Mouse (Mus musculus): ENCODE results near the gene Mmp2. TPM values are rescaled to one million over a fixed set of nuclear protein-coding genes. Genes with fewer than 3 reads are reported as not detected.

Gene Mmp2
- polyA plus RNA-seq, 1 experiment: 18.1 TPM

GRCm38 (mm10) chr8:92851381-92851780 is 24.3 kb downstream of the Mmp2 start:
- no peak overlapping the region for H3ac ChIP-seq (ENCODE audit: control insufficient read depth, insufficient read length, low read depth)
- no peak overlapping the region for H3K4me3 ChIP-seq (ENCODE audit: insufficient read depth, poor library complexity, severe bottlenecking)
- TF ChIP-seq CTCF (IDR thresholded peaks at IDR 0.05; ENCODE audit: control insufficient read depth, insufficient read depth, insufficient read length) (no peak), MYOD1 (IDR thresholded peaks at IDR 0.05; ENCODE audit: control insufficient read depth, insufficient read length, low read depth) (no peak), MYOG (IDR thresholded peaks at IDR 0.05; ENCODE audit: control insufficient read depth, extremely low read depth, insufficient read length) (no peak), USF1 (IDR thresholded peaks at IDR 0.05; ENCODE audit: low read depth) (no peak), CEBPB (IDR thresholded peaks at IDR 0.05; ENCODE audit: low read depth) (no peak)
- no peaks in the 10 kb centered on the region for H3K36me3 ChIP-seq (ENCODE audit: control insufficient read depth, insufficient read depth)
- H3K79me3 ChIP-seq (ENCODE audit: low read depth): no peaks in the 10 kb centered on the region
- no peaks in the 10 kb centered on the region for H3K79me2 ChIP-seq (ENCODE audit: control insufficient read depth, insufficient read depth)
- H3K27me3 ChIP-seq (ENCODE audit: control insufficient read depth, insufficient read depth, insufficient read length): no peaks in the 10 kb centered on the region

- H3K79me2 ChIP-seq (ENCODE audit: control insufficient read depth, insufficient read depth): no peaks in the 10 kb centered on the region
- H3K36me3 ChIP-seq (ENCODE audit: control insufficient read depth, insufficient read depth): no peaks in the 10 kb centered on the region
- no peaks in the 10 kb centered on the region for H3K79me3 ChIP-seq (ENCODE audit: low read depth)
- no peak overlapping the region for H3ac ChIP-seq (ENCODE audit: control insufficient read depth, insufficient read length, low read depth)
- no peak overlapping the region for H3K4me3 ChIP-seq (ENCODE audit: insufficient read depth, poor library complexity, severe bottlenecking)
- no peaks in the 10 kb centered on the region for H3K27me3 ChIP-seq (ENCODE audit: control insufficient read depth, insufficient read depth, insufficient read length)
- TF ChIP-seq USF1 (IDR thresholded peaks at IDR 0.05; ENCODE audit: low read depth) (no peak), MYOD1 (IDR thresholded peaks at IDR 0.05; ENCODE audit: control insufficient read depth, insufficient read length, low read depth) (no peak), FOSL1 (IDR thresholded peaks at IDR 0.05; ENCODE audit: insufficient read depth, low read length, poor library complexity, severe bottlenecking) (no peak)
Measured at GRCm38 (mm10) chr8:92853188-92853983, 26.3 kb downstream of the Mmp2 start.

- Histone ChIP-seq H3K4me3 (ENCODE audit: insufficient read depth, poor library complexity, severe bottlenecking) (no peak overlapping the region), H3K79me3 (ENCODE audit: low read depth) (no peaks in the 10 kb centered on the region), H3K27me3 (ENCODE audit: control insufficient read depth, insufficient read depth, insufficient read length) (no peaks in the 10 kb centered on the region), H3K36me3 (ENCODE audit: control insufficient read depth, insufficient read depth) (no peaks in the 10 kb centered on the region), H3K79me2 (ENCODE audit: control insufficient read depth, insufficient read depth) (no peaks in the 10 kb centered on the region), H3ac (ENCODE audit: control insufficient read depth, insufficient read length, low read depth) (no peak overlapping the region)
- TF ChIP-seq MAX (IDR thresholded peaks at IDR 0.05) (no peak), MYOD1 (IDR thresholded peaks at IDR 0.05; ENCODE audit: control insufficient read depth, insufficient read length, low read depth) (no peak), USF1 (IDR thresholded peaks at IDR 0.05; ENCODE audit: low read depth) (no peak), MYOG (IDR thresholded peaks at IDR 0.05; ENCODE audit: control insufficient read depth, extremely low read depth, insufficient read length) (no peak), CTCF (IDR thresholded peaks at IDR 0.05; ENCODE audit: control insufficient read depth, insufficient read depth, insufficient read length) (no peak), FOSL1 (IDR thresholded peaks at IDR 0.05; ENCODE audit: insufficient read depth, low read length, poor library complexity, severe bottlenecking) (no peak), CEBPB (IDR thresholded peaks at IDR 0.05; ENCODE audit: low read depth) (no peak)
Measured at GRCm38 (mm10) chr8:92854673-92855072, 27.6 kb downstream of the Mmp2 start.

- TF ChIP-seq USF1 (IDR thresholded peaks at IDR 0.05; ENCODE audit: low read depth): no peak
- no peak for TF ChIP-seq MYOG (IDR thresholded peaks at IDR 0.05; ENCODE audit: control insufficient read depth, extremely low read depth, insufficient read length)
- TF ChIP-seq FOSL1 (IDR thresholded peaks at IDR 0.05; ENCODE audit: insufficient read depth, low read length, poor library complexity, severe bottlenecking): no peak
- no peak for TF ChIP-seq CEBPB (IDR thresholded peaks at IDR 0.05; ENCODE audit: low read depth)
- no peak for TF ChIP-seq MAX (IDR thresholded peaks at IDR 0.05)
- no peak for TF ChIP-seq MYOD1 (IDR thresholded peaks at IDR 0.05; ENCODE audit: control insufficient read depth, insufficient read length, low read depth)
- no peak for TF ChIP-seq CTCF (IDR thresholded peaks at IDR 0.05; ENCODE audit: control insufficient read depth, insufficient read depth, insufficient read length)
- no peaks in the 10 kb centered on the region for H3K79me3 ChIP-seq (ENCODE audit: low read depth)
- H3ac ChIP-seq (ENCODE audit: control insufficient read depth, insufficient read length, low read depth): no peak within 1 kb of the TSS
- H3K27me3 ChIP-seq (ENCODE audit: control insufficient read depth, insufficient read depth, insufficient read length): no peaks in the 10 kb centered on the region
- no peaks in the 10 kb centered on the region for H3K36me3 ChIP-seq (ENCODE audit: control insufficient read depth, insufficient read depth)
- H3K4me3 ChIP-seq (ENCODE audit: insufficient read depth, poor library complexity, severe bottlenecking): no peak within 1 kb of the TSS
- H3K79me2 ChIP-seq (ENCODE audit: control insufficient read depth, insufficient read depth): no peaks in the 10 kb centered on the region
Measured at GRCm38 (mm10) chr8:92855171-92855894, 28.2 kb downstream of the Mmp2 start, which contains the start of gene Lpcat2. Gene Lpcat2, plus strand, starts transcription at chr8:92855339.

GRCm38 (mm10) chr8:92856273-92856986 is 29.3 kb downstream of the Mmp2 start:
- Histone ChIP-seq H3K36me3 (ENCODE audit: control insufficient read depth, insufficient read depth) (no peaks in the 10 kb centered on the region), H3K27me3 (ENCODE audit: control insufficient read depth, insufficient read depth, insufficient read length) (no peaks in the 10 kb centered on the region), H3K4me3 (ENCODE audit: insufficient read depth, poor library complexity, severe bottlenecking) (no peak overlapping the region), H3ac (ENCODE audit: control insufficient read depth, insufficient read length, low read depth) (no peak overlapping the region), H3K79me2 (ENCODE audit: control insufficient read depth, insufficient read depth) (no peaks in the 10 kb centered on the region), H3K79me3 (ENCODE audit: low read depth) (no peaks in the 10 kb centered on the region)
- TF ChIP-seq CEBPB (IDR thresholded peaks at IDR 0.05; ENCODE audit: low read depth) (no peak), USF1 (IDR thresholded peaks at IDR 0.05; ENCODE audit: low read depth) (no peak), CTCF (IDR thresholded peaks at IDR 0.05; ENCODE audit: control insufficient read depth, insufficient read depth, insufficient read length) (no peak), MYOG (IDR thresholded peaks at IDR 0.05; ENCODE audit: control insufficient read depth, extremely low read depth, insufficient read length) (no peak)
